Mouse (Mus musculus): Measurements from ENCODE around the gene Agpat3. TPM values are rescaled to one million over a fixed set of nuclear protein-coding genes. Genes with fewer than 3 reads are reported as not detected.

Gene Agpat3
- total RNA-seq, 1 experiment from 2014 or later: 40.0 TPM

- no peak for ATAC-seq (replicated peaks; ENCODE audit: insufficient number of reproducible peaks, low FRiP score, low TSS enrichment, poor library complexity, severe bottlenecking)
Measured at GRCm38 (mm10) chr10:78238926-78239325, 113.4 kb downstream of the Agpat3 start.

DNA sequence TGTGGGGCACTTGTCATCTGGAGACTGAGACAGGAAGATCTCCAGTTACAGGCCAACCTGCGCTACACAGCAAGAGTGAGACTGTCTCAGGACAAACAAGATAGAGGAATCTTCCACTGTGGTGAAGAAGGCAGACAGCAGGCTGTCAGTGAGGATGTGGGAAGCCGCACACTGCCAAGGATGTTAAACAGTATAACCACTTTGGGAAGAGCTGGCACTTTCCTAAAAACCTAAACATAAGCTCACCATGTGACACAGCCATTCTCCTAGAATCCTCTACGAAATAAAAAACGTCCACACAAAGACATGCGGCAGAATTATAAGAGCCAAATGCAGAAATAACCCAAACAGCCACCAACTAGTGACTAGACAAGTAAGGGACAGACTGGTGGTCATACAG is 114.0 kb downstream of the Agpat3 start:
- ATAC-seq (replicated peaks; ENCODE audit: insufficient number of reproducible peaks, low FRiP score, low TSS enrichment, poor library complexity, severe bottlenecking): no peak

GRCm38 (mm10) chr10:78237809-78238208 is 114.5 kb downstream of the Agpat3 start:
- no peak for ATAC-seq (replicated peaks; ENCODE audit: insufficient number of reproducible peaks, low FRiP score, low TSS enrichment, poor library complexity, severe bottlenecking)

DNA sequence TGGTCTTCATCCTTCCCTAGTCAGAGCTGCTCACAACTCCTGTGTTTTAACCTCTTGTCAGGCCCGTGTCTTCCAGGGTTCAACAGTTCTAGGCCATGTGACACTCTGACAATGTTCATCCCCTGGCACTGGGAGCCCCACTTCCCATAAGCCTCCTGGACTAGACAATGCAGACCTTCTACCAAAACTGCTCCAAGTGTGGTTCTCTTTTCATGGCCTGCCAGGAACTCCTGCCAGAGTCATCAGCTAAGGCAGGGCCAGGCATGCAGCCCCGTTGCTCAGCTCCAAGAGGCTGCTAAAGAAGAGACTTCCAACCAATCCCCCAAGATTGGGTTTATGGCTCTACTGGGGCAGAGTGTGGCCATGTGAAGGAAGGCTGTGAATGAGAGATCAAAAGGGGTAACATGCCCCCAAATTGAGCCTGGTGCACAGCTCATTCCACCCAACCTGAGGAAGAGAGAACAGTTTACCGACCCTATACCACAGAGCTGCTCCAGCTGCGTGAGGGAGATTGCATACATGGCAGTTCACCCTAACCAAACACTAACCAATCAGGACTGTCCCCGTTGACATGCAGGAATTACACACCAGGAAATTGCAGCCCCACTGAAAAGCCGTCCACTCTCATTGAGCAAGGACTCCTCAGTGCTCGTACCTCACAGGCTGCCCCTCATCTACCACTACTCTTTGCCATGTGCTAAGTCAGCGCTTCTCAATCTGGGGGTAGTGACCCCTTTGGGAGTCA is 115.2 kb downstream of the Agpat3 start:
- ATAC-seq (replicated peaks; ENCODE audit: insufficient number of reproducible peaks, low FRiP score, low TSS enrichment, poor library complexity, severe bottlenecking): no peak

DNA sequence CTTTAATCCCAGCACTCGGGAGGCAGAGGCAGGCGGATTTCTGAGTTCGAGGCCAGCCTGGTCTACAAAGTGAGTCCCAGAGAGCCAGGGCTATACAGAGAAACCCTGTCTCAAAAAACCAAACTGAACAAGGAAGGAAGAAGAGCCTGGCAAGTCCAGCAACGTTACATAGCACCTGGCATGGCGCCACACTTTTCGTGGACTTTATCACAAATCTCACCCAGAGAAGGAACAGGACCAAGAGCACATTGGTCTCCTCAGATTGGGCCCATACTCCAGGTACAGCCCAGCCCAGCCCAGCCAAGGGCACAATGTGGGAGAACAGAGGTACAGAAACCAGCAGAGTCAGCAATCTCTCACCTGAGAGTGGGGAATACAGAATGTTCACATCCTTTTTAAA is 118.5 kb downstream of the Agpat3 start:
- no peak for ATAC-seq (replicated peaks; ENCODE audit: insufficient number of reproducible peaks, low FRiP score, low TSS enrichment, poor library complexity, severe bottlenecking)

DNA sequence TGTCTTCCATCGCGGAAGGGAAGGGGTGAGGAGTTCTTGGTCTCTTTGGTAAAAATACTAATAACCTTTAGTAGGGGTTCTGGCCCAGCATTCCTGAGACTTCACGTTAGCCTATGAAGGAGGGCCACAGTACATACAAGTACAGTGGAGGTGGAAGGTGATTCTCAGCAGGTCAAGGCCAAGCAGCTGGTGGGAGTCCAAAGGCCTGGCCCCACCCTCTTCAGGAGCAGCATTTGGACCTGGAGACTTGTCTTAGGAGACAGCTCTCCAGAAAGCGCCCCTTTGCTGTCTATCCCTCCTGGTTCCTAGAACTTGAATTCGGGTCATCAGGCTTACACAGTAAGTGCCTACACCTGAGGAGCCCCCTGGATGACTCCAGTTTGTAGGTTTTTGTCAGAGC is 119.1 kb downstream of the Agpat3 start:
- no peak for ATAC-seq (replicated peaks; ENCODE audit: insufficient number of reproducible peaks, low FRiP score, low TSS enrichment, poor library complexity, severe bottlenecking)

- no peak for ATAC-seq (replicated peaks; ENCODE audit: insufficient number of reproducible peaks, low FRiP score, low TSS enrichment, poor library complexity, severe bottlenecking)
Measured at GRCm38 (mm10) chr10:78232301-78232980, 119.8 kb downstream of the Agpat3 start.

DNA sequence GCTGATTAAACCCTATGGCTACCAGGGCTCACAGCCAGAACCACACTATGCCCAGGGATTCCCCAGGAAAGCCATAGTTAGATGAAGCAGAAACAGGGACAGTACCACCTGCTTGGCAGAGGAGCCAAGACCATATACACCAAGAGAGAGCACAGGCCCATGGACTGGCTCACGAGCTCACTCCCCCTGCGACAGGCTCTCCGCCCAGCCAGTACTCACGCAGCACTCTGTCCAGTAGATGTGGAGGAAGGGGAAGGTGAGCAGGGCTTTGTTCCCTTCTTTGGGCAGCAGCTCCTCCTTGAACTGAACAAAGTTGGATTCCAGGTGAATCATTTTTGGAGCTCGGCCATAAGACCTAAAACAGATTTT is 123.7 kb downstream of the Agpat3 start:
- ATAC-seq (replicated peaks; ENCODE audit: insufficient number of reproducible peaks, low FRiP score, low TSS enrichment, poor library complexity, severe bottlenecking): no peak

DNA sequence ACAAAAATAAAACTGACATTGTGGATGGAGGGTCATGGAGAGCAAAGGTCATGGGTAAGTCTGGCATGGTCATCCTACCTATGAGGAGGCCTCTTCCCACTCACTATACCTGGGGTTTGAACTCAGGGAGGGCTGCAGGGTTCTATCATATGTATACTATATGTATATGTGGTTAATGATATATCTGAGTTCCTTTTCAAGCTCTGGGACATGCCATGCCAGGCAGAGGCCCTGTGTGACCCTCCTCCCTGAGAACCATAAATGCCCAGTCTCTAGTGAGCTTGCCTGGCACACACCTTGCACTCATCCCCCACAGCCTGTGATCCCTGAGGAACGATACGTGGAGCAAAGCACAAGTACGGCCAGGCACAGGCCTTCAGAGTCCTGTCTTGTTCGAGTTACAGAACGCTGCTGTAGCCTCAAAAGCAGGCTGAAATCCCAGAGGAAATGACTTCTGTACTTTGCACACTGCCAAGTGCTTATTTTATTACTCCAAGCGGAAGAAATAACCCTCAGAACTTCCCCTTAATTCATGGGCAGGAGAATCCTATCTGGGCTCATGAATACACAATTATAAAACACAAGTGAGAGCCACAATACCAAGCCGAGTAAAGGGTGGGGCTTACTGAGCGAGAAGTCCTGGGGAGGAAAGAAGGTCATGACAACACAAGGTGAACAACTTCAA is 124.3 kb downstream of the Agpat3 start:
- ATAC-seq (replicated peaks; ENCODE audit: insufficient number of reproducible peaks, low FRiP score, low TSS enrichment, poor library complexity, severe bottlenecking): no peak

DNA sequence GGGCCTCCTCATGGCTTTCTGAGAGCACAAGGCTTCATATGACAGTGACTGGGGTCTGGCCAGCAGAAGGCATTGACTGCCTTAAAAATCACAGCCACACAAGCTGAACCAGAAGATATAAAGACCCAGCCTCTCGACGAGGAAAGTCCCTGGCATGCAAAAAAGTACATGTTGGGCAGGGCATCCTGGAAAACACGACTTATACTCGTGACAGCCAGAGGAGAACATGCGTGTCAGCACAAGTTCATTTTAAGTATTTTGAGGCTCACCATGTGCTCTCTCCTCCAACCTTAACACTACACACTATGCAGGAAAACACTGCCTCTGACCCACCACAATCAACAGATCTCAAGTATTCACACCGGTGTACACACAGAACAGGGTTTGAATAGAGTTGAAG is 128.2 kb downstream of the Agpat3 start:
- ATAC-seq (replicated peaks; ENCODE audit: insufficient number of reproducible peaks, low FRiP score, low TSS enrichment, poor library complexity, severe bottlenecking): no peak

GRCm38 (mm10) chr10:78222908-78223307 is 129.4 kb downstream of the Agpat3 start:
- no peak for ATAC-seq (replicated peaks; ENCODE audit: insufficient number of reproducible peaks, low FRiP score, low TSS enrichment, poor library complexity, severe bottlenecking)

DNA sequence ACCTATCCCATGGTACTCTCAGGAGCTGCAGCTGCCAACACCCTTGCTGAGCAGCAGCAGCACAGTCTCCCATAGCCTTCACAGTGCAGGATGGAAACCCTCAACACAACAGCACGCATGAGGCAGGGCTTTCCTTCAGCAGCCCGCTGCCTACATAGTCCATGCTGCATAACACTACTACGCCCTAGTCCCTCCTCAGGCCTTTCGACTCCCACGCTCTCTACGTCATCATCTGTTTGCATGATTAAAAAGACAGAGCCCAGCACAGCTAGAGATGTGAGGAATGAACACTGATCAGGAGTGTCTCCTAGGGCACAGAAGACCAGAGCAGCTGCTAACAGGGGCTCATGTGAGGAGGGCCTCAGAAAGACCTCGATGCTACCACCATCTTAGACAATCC is 131.0 kb downstream of the Agpat3 start:
- ATAC-seq (replicated peaks; ENCODE audit: insufficient number of reproducible peaks, low FRiP score, low TSS enrichment, poor library complexity, severe bottlenecking): no peak

DNA sequence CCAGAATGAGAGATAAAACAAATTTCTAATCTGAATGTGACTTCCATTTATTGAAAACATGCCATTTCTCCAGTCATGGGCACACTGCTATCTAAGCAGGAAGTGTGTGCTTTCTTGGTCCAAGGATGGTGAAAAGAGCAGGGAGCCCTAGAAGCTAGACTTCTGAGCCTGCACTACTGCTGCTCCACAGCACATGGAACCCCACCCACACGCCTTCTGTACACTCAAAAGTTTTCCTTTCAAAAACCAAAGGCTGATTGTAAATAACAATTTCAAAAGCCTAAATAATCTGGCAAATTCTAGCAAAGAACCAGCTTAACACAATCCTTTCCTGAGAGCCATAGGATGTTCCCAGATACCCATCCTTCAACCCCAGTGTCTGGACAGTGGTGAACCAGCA is 132.8 kb downstream of the Agpat3 start:
- ATAC-seq (replicated peaks; ENCODE audit: insufficient number of reproducible peaks, low FRiP score, low TSS enrichment, poor library complexity, severe bottlenecking): no peak

Other genes starting within 250 kb of the Agpat3 start
- gene D10Jhu81e, start 182.7 kb downstream of the Agpat3 start, total RNA-seq (2017): 25.6 to 38.1 TPM (median 29.0 TPM) in 3 replicates
- gene Pwp2, start 167.3 kb downstream of the Agpat3 start, total RNA-seq (2017): 8.8 to 11.7 TPM (median 9.8 TPM) in 3 replicates
- 30.4 to 42.5 TPM (median 37.6 TPM) in 3 replicates for gene Trappc10, start 107.8 kb downstream of the Agpat3 start, total RNA-seq (2017)
- gene Rrp1, start 60.6 kb upstream of the Agpat3 start, total RNA-seq (2017): 298 to 382 TPM (median 299 TPM) in 3 replicates
- gene Cstb, start 73.2 kb upstream of the Agpat3 start, total RNA-seq (2017): 24.8 to 42.0 TPM (median 26.4 TPM) in 3 replicates
- gene Pdxk, start 112.5 kb upstream of the Agpat3 start, total RNA-seq (2017): 5.5 to 7.5 TPM (median 6.9 TPM) in 3 replicates
- not detected in 3 replicates for gene Olfr1358, start 164.9 kb upstream of the Agpat3 start, total RNA-seq (2017)
- gene Ilvbl, start 221.9 kb upstream of the Agpat3 start, total RNA-seq (2017): 26.1 to 44.1 TPM (median 30.4 TPM) in 3 replicates
- 0.32 to 0.48 TPM in 2 of 3 replicates, not detected in the other for gene Syde1, start 239.5 kb upstream of the Agpat3 start, total RNA-seq (2017)

All from monocyte, adult 5-6 weeks (primary cell).